Mouse (Mus musculus) fat pad, adult 2 months (tissue): ENCODE data around the gene Pim2.

Source experiments
- DNase-seq: peaks from one replicate; pipeline ENCODE4 v3.0.0-alpha.2; 2011; ENCODE audit warnings: low read depth, low spot score; ENCODE audit errors: extremely low read depth

Gene Pim2

GRCm38 (mm10) chrX:7878007-7878419 lies at the start of gene Pim2:
Gene Pim2 (plus strand): TSS chrX:7878262.
- DNase-seq = peak; percentile 37

- no peak for DNase-seq
Measured at GRCm38 (mm10) chrX:7837146-7837545, 40.9 kb upstream of the Pim2 start.

GRCm38 (mm10) chrX:7840842-7841162 lies 37.3 kb upstream of the Pim2 start:
- no peak for DNase-seq

- peak; percentile 80 for DNase-seq
Measured at GRCm38 (mm10) chrX:7841163-7842162, 36.6 kb upstream of the Pim2 start, which contains the start of gene Otud5. Gene Otud5 (plus strand): TSS chrX:7841364.

- DNase-seq = no peak
Measured at GRCm38 (mm10) chrX:7842318-7842717, 35.7 kb upstream of the Pim2 start.

GRCm38 (mm10) chrX:7847845-7848244 lies 30.2 kb upstream of the Pim2 start:
- DNase-seq = no peak

GRCm38 (mm10) chrX:7854578-7854977 lies 23.5 kb upstream of the Pim2 start:
- DNase-seq = no peak

DNA sequence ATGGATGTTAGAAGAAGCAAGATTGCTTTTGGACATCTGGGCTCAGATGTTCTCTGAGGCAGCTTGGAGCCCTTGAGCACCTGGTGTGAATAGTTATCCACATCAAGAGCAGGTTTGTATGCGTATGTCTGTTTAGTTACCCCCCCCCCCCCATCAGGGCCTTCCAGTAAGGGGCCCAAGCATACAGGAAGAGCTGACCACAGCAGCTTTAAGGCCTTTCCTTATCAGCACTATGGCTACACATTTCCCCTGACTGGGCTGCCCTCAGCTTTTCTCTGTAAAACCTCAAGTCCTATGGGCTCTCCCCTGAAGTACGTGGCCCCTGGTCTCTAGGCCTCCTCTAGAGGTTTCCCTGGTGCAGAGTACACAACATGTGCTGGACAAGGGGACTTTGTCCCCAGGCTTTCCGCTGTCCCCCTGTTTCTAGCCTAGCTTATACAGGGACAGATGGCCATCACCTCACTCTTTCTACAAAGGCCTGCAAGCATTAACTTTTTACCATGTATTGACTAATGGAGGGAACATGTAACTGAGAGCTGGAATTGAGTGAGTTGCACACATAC lies 18.8 kb upstream of the Pim2 start:
- no peak for DNase-seq

DNA sequence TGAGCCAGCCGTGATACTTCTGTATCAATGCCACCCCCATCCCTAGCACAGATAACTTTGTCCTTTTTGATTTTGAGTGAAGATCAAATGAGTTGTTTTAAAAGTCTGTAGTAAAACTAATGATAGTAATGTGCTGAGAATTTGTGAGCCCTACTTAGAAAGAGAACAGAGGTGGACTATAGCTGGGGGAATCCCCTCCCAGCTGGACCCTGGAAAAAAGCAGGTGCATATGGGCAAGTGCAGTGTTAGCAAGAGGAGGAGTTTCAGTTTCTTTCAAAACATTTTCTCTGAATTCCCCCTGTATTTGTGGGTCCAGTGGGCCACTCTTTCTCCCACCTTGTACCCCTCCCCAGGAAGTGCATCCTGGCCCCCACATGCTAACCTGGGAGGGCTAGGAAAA lies 14.9 kb upstream of the Pim2 start:
- DNase-seq = no peak

- no peak for DNase-seq
Measured at GRCm38 (mm10) chrX:7864551-7864950, 13.5 kb upstream of the Pim2 start.

GRCm38 (mm10) chrX:7865343-7865742 lies 12.7 kb upstream of the Pim2 start:
- no peak for DNase-seq

GRCm38 (mm10) chrX:7865786-7866185 lies 12.3 kb upstream of the Pim2 start:
- no peak for DNase-seq

- no peak for DNase-seq
Measured at GRCm38 (mm10) chrX:7867141-7867540, 10.9 kb upstream of the Pim2 start.

DNA sequence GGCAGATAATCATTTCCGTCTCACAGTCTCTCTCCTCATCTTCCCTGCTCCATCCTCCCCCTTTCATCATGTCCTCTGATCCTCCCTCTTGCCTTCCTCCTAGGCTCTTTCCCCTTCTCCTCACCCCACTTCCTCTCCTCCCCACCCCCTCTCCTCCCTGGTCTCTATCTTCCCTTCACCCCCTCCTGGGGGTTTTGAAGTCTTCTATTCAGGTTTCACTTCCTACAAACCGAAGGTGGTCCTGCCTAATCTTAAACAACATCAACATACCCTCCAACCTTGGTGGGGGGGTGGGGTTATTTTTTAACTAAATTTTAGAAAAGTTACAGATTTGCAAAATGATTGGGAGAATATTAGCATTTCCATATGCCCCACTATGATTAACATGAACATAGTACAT lies 9.6 kb upstream of the Pim2 start:
- DNase-seq = no peak

DNA sequence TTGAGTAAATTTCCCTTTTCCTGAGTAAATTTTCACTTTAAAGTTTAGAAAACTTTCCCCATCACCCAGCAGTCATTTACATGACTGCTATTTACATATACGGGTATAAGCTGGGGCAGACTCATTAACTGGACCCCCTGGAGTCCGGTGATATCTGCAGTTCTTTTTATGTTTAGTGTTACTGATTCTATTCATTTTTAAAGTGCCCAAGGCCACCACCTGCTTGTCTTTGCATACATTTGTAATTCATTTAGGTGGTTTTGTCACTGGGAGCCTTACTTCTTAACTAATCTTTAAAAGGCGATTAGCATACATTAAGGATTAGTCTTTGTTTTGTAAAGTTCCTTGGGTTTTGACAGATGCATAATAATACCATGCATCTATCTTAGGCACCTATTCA lies 8.2 kb upstream of the Pim2 start:
- no peak for DNase-seq

GRCm38 (mm10) chrX:7878495-7878894 lies 433 bp downstream of the Pim2 start:
- no peak for DNase-seq

GRCm38 (mm10) chrX:7879819-7880218 lies 1.8 kb downstream of the Pim2 start:
- DNase-seq = no peak

- DNase-seq = peak; percentile 64
Measured at GRCm38 (mm10) chrX:7883841-7884567, 5.9 kb downstream of the Pim2 start, which contains the start of gene Slc35a2. Gene Slc35a2 (plus strand): TSS chrX:7884028.

- DNase-seq = no peak
Measured at GRCm38 (mm10) chrX:7898211-7898610, 20.1 kb downstream of the Pim2 start.

DNA sequence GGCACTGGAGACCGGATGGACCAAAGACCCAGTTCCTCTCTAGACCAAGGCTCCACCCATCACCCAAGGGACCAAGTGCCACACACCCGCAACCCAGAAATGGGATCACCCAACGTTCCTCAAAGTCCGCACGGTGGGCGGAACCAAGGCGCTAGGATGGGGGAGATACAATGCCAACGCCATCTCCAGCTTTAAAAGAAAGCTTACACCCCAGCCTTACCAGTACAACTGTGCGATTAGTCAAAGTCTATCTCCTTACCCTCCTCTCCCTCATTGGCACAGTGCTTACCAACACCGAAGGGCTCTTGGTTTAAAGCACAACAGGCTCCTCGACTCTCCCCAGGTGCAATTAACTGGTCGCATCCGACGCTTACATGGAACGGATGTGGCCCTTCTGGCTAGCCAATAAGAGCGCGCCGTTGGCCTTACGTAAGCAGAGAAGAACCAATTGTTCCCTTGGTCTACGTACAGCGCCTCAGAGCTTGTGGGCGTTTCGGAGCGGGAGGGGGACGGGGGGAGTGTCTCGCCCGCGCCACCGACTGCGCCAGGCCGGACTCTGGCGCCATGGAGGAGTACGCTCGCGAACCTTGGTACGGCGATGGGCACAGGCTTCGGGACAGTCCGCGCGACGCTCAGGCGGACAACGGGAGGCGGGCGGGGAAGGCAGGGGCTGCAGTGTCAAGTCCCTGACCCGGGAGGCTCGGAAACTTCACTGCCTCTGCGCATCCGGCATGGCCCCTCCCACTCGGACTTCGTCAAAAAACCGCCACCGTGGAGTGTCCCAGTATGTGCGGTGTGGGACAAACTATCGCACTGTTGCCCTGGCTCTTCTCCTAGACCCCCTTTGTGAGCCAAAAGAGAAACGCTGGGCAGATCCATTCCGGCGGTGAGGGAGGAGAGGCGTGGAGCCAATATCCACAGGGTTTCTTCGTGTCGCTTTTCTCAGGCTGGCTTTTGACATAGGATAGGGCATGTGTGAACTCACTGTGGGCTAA lies 21.1 kb downstream of the Pim2 start, which contains the start of the genes Pqbp1 and Timm17b:
Pqbp1 (minus strand) TSS at position 390 of the 995 bp plus-strand sequence.
Timm17b (plus strand) TSS at position 478 of the 995 bp plus-strand sequence.
- peak; percentile 54 for DNase-seq
